Mouse (Mus musculus) hindbrain, postnatal 0 days (tissue): ENCODE data around the gene Cacna2d1. TPM values are rescaled to one million over a fixed set of nuclear protein-coding genes. Genes with fewer than 3 reads are reported as not detected.
A peak's percentile ranks its signal among the peaks of the same experiment; 100 is the strongest.

Experiments
- ATAC-seq: fragments of 200-750 bp; cut with Nextera tagmentation; 2 replicates; pipeline ENCODE4 v1.8.0; 2017; ENCODE audit warnings: mild to moderate bottlenecking, moderate TSS enrichment, moderate library complexity
- DNase-seq: peaks from one replicate; pipeline ENCODE4 v3.0.0-alpha.2; 2015; ENCODE audit warnings: low spot score
- H3K27ac ChIP-seq: fragments of 300-500 bp; sonication (generic); 2 replicates; pipeline ENCODE4 v1.5.1; 2014; ENCODE audit warnings: mild to moderate bottlenecking
- H3K27me3 ChIP-seq: fragments of 300-500 bp; sonication (generic); 2 replicates; pipeline ENCODE4 v1.6.1; 2014; ENCODE audit warnings: low read length, mixed read lengths; ENCODE audit not compliant: insufficient read depth
- H3K36me3 ChIP-seq: fragments of 300-500 bp; sonication (generic); 2 replicates; pipeline ENCODE4 v1.6.1; 2014; ENCODE audit warnings: low read length, mixed read lengths; ENCODE audit not compliant: insufficient read depth
- H3K4me1 ChIP-seq: fragments of 300-500 bp; sonication (generic); 2 replicates; pipeline ENCODE4 v1.6.1; 2014; ENCODE audit warnings: antibody characterized with exemption, low read length, mixed read lengths; ENCODE audit not compliant: insufficient read depth
- H3K4me2 ChIP-seq: fragments of 300-500 bp; sonication (generic); 2 replicates; pipeline ENCODE4 v1.6.1; 2014; ENCODE audit warnings: low read depth, mild to moderate bottlenecking, low read length, moderate library complexity, mixed read lengths
- H3K4me3 ChIP-seq: fragments of 300-500 bp; sonication (generic); 2 replicates; pipeline ENCODE4 v1.5.1; 2014; ENCODE audit warnings: low read length
- H3K9ac ChIP-seq: fragments of 300-500 bp; sonication (generic); replicated peaks from 2 replicates; pipeline ENCODE4 v1.6.1; 2014; ENCODE audit warnings: mild to moderate bottlenecking, low read length, moderate library complexity, mixed read lengths
- H3K9me3 ChIP-seq: fragments of 300-500 bp; sonication (generic); 2 replicates; pipeline ENCODE4 v1.6.1; 2016; ENCODE audit warnings: low read length, mixed read lengths
- CTCF ChIP-seq: IDR thresholded peaks from 2 replicates; pipeline ENCODE4 v1.5.1; 2016; ENCODE audit warnings: antibody characterized with exemption, control low read depth, low read depth
- WGBS: fragments of 180-500 bp; shearing (Covaris S2); extraction: QIAGEN DNeasy Blood & Tissue Kit; methylation state at CpG from one replicate; pipeline ENCODE4 v1.1.7; 2014; 5-methylcytosine and 5-hydroxymethylcytosine counted together
- polyA plus RNA-seq: library from polyadenylated mRNA; unstranded; fragments of >200 nt; fragmentation: Nextera tagmentation; extraction: Ambion mirVana; gene quantifications from 2 replicates; pipeline ENCODE4 v1.2.1, GENCODE M21; 2015
- total RNA-seq: library from RNA; depleted of rRNA; stranded (reverse); fragments of >200 nt; gene quantifications from 2 replicates; pipeline ENCODE4 v1.2.3, GENCODE M21; 2014

Cacna2d1 gene
- total and polyA plus RNA-seq, 2 experiments from 2014 or later = 36.3 to 58.8 TPM

GRCm38 (mm10) chr5:15948290-15949037, 14.0 kb downstream of the Cacna2d1 start:
- H3K27ac ChIP-seq = no peak overlapping the region
- no peaks in the 10 kb centered on the region for H3K27me3 ChIP-seq
- ATAC-seq (peak; percentile 63), DNase-seq (peak; percentile 49)
- H3K9ac ChIP-seq = no peak overlapping the region
- WGBS = 63% methylated on average over 6 of the region's 6 CpGs
- no peak overlapping the region for H3K4me2 ChIP-seq
- no peak for TF ChIP-seq CTCF
- H3K9me3 ChIP-seq = no peaks in the 10 kb centered on the region
- H3K4me1 ChIP-seq = no peaks in the 10 kb centered on the region
- no peak overlapping the region for H3K4me3 ChIP-seq
- H3K36me3 ChIP-seq = no peaks in the 10 kb centered on the region

- TF ChIP-seq CTCF = no peak
- no peaks in the 10 kb centered on the region for H3K4me1 ChIP-seq
- WGBS = 81% methylated on average over 1 of the region's 1 CpGs
- DNase-seq (no peak), ATAC-seq (no peak)
- no peaks in the 10 kb centered on the region for H3K27me3 ChIP-seq
- no peak overlapping the region for H3K9ac ChIP-seq
- no peak overlapping the region for H3K4me2 ChIP-seq
- H3K9me3 ChIP-seq = no peaks in the 10 kb centered on the region
- no peak overlapping the region for H3K27ac ChIP-seq
- H3K36me3 ChIP-seq = no peaks in the 10 kb centered on the region
- H3K4me3 ChIP-seq = no peak overlapping the region
These were observed 25.3 kb downstream of the Cacna2d1 start for GRCm38 (mm10) chr5:15959760-15960159.

- DNase-seq (peak; percentile 51), ATAC-seq (no peak)
- H3K4me1 ChIP-seq = no peaks in the 10 kb centered on the region
- 52% methylated on average over 2 of the region's 2 CpGs for WGBS
- H3K4me3 ChIP-seq = no peak overlapping the region
- no peak overlapping the region for H3K9ac ChIP-seq
- no peaks in the 10 kb centered on the region for H3K9me3 ChIP-seq
- H3K36me3 ChIP-seq = no peaks in the 10 kb centered on the region
- no peak overlapping the region for H3K4me2 ChIP-seq
- TF ChIP-seq CTCF = no peak
- no peaks in the 10 kb centered on the region for H3K27me3 ChIP-seq
- no peak overlapping the region for H3K27ac ChIP-seq
These were observed 27.4 kb downstream of the Cacna2d1 start for GRCm38 (mm10) chr5:15961866-15962265.

- no peak for DNase-seq
- no peaks in the 10 kb centered on the region for H3K36me3 ChIP-seq
- no peak overlapping the region for H3K4me3 ChIP-seq
- no peak for TF ChIP-seq CTCF
- H3K27me3 ChIP-seq = no peaks in the 10 kb centered on the region
- no peak for ATAC-seq
- no peak overlapping the region for H3K4me2 ChIP-seq
- H3K9me3 ChIP-seq = no peaks in the 10 kb centered on the region
- H3K9ac ChIP-seq = no peak overlapping the region
- H3K4me1 ChIP-seq = no peaks in the 10 kb centered on the region
- no peak overlapping the region for H3K27ac ChIP-seq
These were observed 32.4 kb downstream of the Cacna2d1 start for GRCm38 (mm10) chr5:15966888-15967287.

- H3K4me1 ChIP-seq = no peaks in the 10 kb centered on the region
- no peaks in the 10 kb centered on the region for H3K36me3 ChIP-seq
- H3K9ac ChIP-seq = no peak overlapping the region
- no peak overlapping the region for H3K4me3 ChIP-seq
- WGBS = 77% methylated on average over 4 of the region's 4 CpGs
- H3K27me3 ChIP-seq = no peaks in the 10 kb centered on the region
- H3K9me3 ChIP-seq = no peaks in the 10 kb centered on the region
- ATAC-seq (no peak), DNase-seq (no peak)
- TF ChIP-seq CTCF = no peak
- H3K4me2 ChIP-seq = no peak overlapping the region
- H3K27ac ChIP-seq = no peak overlapping the region
These were observed 37.3 kb downstream of the Cacna2d1 start for GRCm38 (mm10) chr5:15971821-15972220.

- Histone ChIP-seq H3K27ac (no peak overlapping the region), H3K4me1 (no peaks in the 10 kb centered on the region), H3K27me3 (no peaks in the 10 kb centered on the region), H3K9me3 (no peaks in the 10 kb centered on the region), H3K36me3 (no peaks in the 10 kb centered on the region), H3K4me2 (no peak overlapping the region), H3K4me3 (no peak overlapping the region), H3K9ac (no peak overlapping the region)
- DNase-seq (no peak), ATAC-seq (no peak)
- no peak for TF ChIP-seq CTCF
- WGBS = 88% methylated on average over 1 of the region's 1 CpGs
These were observed 37.9 kb downstream of the Cacna2d1 start for GRCm38 (mm10) chr5:15972351-15972750.

- no peak overlapping the region for H3K9ac ChIP-seq
- no peak overlapping the region for H3K27ac ChIP-seq
- no peaks in the 10 kb centered on the region for H3K9me3 ChIP-seq
- ATAC-seq (no peak), DNase-seq (no peak)
- no peak for TF ChIP-seq CTCF
- no peak overlapping the region for H3K4me3 ChIP-seq
- no peaks in the 10 kb centered on the region for H3K36me3 ChIP-seq
- H3K27me3 ChIP-seq = no peaks in the 10 kb centered on the region
- no peaks in the 10 kb centered on the region for H3K4me1 ChIP-seq
- H3K4me2 ChIP-seq = no peak overlapping the region
These were observed 40.2 kb downstream of the Cacna2d1 start for GRCm38 (mm10) chr5:15974652-15975051.
